Mouse (Mus musculus): Measurements from ENCODE around the gene Vmn1r39.
A peak's percentile ranks its signal among the peaks of the same experiment; 100 is the strongest.
"Not testable (repeated sequence)": the region's sequence is repeated elsewhere in the genome, so short reads cannot be mapped to it uniquely, and the experiment has no call there.

The Vmn1r39 gene

DNA sequence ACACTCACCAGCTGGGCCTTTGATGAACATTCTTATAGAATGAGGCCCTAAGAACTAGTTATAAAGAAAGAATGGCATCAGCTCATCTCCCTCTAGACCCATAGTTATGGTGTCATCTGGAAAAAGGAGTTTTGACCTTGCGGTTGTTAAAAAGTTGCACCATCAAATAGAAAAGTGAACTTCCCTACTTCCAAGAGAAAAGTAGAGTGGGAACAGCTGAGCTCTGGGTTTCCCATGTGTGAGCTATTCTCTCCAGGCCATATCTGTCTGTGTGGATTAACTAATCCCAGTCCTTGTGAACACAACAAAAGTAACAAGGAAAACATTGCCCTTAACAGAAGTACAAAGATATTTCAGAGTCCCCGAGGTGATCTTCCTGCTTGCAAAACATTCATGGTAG is at the start of gene Vmn1r39:
Gene Vmn1r39 (minus strand): TSS at position 101 of the 400 bp plus-strand sequence.
- DNase-seq = no peak

DNA sequence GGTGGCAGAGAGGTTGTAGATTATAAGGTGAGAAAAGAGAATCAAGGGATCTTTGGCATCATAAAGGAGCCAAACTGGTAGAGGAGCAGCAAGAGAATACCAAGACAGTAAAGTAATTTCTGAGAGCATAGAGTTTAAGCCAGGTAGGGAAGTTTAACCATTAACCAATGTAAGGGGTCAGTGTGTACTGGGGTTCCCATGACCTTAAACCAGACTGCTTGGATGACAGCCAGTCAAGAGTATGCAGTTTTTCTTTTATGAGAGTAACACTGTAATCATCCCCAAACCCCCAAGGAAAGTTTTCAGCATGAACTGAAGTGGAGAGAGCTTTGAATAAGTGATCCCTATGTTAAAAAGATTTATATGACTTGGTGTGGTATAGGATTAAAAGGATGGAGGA is 49.0 kb upstream of the Vmn1r39 start:
- DNase-seq = peak in 1 of 2 experiments; percentile 64

DNA sequence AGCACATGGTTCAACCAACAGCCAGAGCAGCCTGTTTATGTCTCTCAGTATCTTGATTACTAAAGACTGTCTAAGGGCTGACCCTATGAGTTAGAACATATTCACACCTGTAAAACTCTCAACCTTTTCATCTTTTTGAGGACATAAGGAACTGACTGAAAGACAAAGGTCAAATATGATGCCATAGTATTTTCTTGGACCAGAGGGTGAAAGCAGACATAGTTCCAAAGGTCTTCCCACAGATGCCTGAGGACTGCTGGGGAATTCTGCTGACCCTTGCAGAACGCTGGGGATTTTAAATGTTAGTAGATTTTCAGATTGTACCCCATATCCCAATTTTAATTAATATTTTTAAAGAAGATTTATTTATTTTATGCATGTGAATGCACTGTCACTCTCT is 47.9 kb upstream of the Vmn1r39 start:
- no peak for DNase-seq

DNA sequence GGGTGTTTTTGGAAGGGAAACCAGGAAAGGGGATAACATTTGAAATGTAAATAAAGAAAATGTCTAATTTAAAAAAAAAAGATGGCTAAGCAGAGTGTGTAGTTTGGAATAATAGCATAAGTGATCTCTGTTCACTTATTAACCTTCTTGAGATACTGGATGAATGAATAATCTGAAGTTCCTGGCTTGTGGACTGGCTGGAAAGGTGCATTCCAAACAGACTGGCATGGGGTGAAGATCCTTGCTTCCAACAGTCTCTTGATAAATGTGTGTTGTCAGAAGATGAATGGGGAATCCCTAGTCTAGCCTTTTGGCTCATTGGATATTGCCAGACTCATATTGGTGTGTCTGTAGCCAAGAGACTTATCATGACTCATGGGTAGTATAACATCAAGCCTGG is 45.8 kb upstream of the Vmn1r39 start:
- DNase-seq = peak; percentile 11 to 49

DNA sequence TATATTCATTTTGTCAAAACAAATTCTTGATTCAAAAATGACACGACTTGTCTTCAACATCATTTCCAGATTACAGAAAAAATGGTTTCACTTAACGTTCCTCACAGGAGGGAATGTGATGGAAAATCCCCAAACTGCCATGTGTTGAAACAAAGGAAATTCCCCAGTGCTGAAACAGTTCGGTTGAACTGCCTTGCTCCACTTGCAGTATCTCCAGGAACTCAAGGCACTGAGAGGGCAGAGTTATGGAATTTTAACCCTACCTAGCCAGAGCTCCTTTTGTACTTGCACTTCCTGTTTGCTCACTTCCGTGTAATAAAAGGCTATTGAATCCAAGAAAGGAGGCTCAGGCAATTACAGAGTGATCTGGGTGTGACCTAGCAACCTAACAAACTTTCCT is 38.5 kb upstream of the Vmn1r39 start:
- DNase-seq = no peak

DNA sequence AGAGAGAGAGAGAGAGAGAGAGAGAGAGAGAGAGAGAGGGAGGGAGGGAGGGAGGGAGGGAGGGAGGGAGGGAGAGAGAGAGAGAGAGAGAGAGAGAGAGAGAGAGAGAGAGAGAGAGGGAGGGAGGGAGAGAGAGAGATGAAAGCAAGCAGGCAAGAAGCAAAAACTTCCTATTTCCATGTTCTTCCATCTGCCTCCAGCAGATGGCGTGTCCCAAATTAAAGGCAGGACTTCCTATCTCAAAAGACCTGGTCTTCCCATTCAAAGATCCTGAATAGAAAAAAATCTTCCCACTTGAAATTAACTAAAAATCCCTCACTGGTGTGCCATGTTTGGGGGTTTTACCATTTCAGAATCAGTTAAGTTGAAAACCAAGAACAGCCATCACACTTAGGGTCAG is 30.2 kb upstream of the Vmn1r39 start:
- DNase-seq = peak; percentile 42 to 63

DNA sequence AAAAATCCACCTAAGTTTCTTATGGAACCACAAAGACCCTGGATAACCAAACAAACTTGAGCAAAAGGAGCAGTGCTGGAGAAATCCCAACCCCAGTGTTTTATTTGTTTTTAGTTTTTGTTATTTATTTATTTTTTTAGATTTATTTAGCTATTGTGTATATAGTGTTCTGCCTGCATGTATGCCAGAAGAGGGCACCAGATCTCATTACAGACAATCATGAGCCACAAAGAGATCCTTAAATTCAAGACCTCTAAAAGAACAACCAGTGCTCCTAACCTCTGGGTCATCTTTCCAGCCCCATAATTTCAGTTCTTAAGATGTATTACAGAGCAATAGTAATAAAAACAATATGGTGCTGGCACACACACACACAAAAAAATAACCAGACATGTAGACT is 26.5 kb upstream of the Vmn1r39 start:
- DNase-seq = no peak

DNA sequence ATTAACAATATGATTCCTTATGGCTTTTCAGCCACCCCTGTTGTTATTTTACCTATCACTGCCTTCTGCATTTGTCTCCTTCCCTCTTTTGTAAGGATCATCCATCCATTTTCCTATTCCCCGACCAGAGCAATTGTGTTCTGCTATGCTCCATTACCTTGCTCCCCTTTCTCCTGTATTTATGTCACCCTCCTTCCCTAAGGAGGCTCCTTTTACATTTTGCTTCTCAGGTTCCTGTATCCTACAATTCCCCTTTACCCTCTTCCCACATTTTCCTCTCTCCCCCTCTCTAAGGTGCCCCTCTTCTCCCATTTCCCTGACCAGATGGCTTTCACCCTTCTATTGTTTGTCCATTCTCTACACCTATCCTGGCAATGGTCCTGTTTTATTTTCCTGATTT is 4.1 kb downstream of the Vmn1r39 start:
- no peak for DNase-seq

DNA sequence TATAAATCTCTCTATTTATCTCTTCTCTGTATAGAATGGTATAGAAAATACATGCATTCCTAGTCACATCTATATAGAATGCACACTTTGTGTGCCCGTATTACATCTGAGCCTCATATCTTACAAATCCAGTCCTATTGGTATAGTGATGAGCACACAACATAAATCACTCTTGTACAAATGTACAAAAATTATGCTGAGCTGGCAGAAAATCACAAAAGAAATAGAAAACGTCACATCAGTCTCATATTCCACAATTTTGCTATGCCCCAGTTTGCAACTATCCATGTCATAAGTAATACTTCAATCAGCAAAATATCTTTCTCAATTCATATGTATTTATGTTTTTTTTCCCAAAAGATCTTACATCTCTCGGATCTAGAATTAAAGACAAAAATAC is 4.7 kb downstream of the Vmn1r39 start:
- no peak for DNase-seq

DNA sequence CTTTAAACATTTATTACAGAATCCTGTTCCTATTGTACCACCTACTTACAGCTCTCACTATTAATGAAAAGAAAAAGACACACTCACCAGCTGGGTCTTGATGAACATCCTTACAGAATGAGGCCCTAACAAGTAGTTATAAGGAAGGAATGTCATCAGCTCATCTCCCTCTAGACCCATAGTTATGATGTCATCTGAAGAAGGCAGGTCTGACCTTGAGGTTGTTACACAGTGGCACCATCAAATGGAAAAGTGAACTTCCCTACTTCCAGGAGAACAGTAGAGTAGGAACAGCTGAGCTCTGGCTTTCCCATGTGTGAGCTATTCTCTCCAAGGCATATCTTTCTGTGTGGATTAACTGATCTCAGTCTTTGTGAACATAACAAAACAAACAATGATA is 27.9 kb downstream of the Vmn1r39 start, which contains the start of gene Vmn1r38:
Gene Vmn1r38 (minus strand): TSS at position 101 of the 400 bp plus-strand sequence.
- DNase-seq = not testable (repeated sequence)

Data from kidney, postnatal 25 days (tissue).